ENCODE assay signal across 8 mouse cellular contexts in genomic region chr8:110847171-110847549, GRCm38 (mm10). TPM values are rescaled to one million over a fixed set of nuclear protein-coding genes. Genes with fewer than 3 reads are reported as not detected.
DNase-seq lines count a peak whose midpoint lies in the region; ATAC-seq and TF ChIP-seq lines count a peak whose summit lies in the region.

No protein-coding gene starts in this region.

- 0 out of 2 replicates have a peak, but pooled peaks have one; percentile 52 for ATAC-seq in embryonic facial prominence, embryonic 12.5 days (ENCODE audit: insufficient number of reproducible peaks, insufficient read depth, low FRiP score, low TSS enrichment)
- ATAC-seq in intestine, embryonic 15.5 days = peak; percentile 63

- 3% methylated on average over 13 of the region's 13 CpGs for WGBS in embryonic facial prominence, embryonic 12.5 days
- 2% methylated on average over 13 of the region's 13 CpGs for WGBS in intestine, embryonic 15.5 days

- H3K79me2 ChIP-seq in myocyte (ENCODE audit: control insufficient read depth, insufficient read depth) = peaks cover 68% of the 10 kb centered on the region

- H3K27ac ChIP-seq in embryonic facial prominence, embryonic 12.5 days = peak overlapping the region; percentile 93; the same call in 1 of the 2 replicates
- H3K27ac ChIP-seq in intestine, embryonic 15.5 days = no peak overlapping the region

- peaks cover 50% of the 10 kb centered on the region for H3K36me3 ChIP-seq in embryonic facial prominence, embryonic 12.5 days
- peaks cover 36% of the 10 kb centered on the region for H3K36me3 ChIP-seq in intestine, embryonic 15.5 days
- H3K36me3 ChIP-seq in myocyte (ENCODE audit: control insufficient read depth, insufficient read depth) = peaks cover 48% of the 10 kb centered on the region

- peaks cover 22% of the 10 kb centered on the region for H3K4me1 ChIP-seq in embryonic facial prominence, embryonic 12.5 days
- H3K4me1 ChIP-seq in intestine, embryonic 15.5 days (replicated peaks) = peaks cover 10% of the 10 kb centered on the region; the same call in 1 of the 2 replicates

- no peaks in the 10 kb centered on the region for H3K9me3 ChIP-seq in embryonic facial prominence, embryonic 12.5 days
- no peaks in the 10 kb centered on the region for H3K9me3 ChIP-seq in intestine, embryonic 15.5 days

- TF ChIP-seq POLR2A in myocyte (IDR thresholded peaks at IDR 0.05; ENCODE audit: insufficient read length, low read depth) = no peak

- H3K27me3 ChIP-seq in embryonic facial prominence, embryonic 12.5 days = no peaks in the 10 kb centered on the region
- no peaks in the 10 kb centered on the region for H3K27me3 ChIP-seq in intestine, embryonic 15.5 days (replicated peaks)
- no peaks in the 10 kb centered on the region for H3K27me3 ChIP-seq in myocyte (ENCODE audit: control insufficient read depth, insufficient read depth, insufficient read length)

- peak; percentile 5 for DNase-seq in layer of hippocampus, adult 9-10 months (ENCODE audit: low spot score)
- DNase-seq in layer of hippocampus, postnatal 36 days = no peak
- DNase-seq in embryo, embryonic 9.5 days (ENCODE audit: extremely low spot score) = no peak
- no peak for DNase-seq in right cerebral cortex, adult 18-20 months
- DNase-seq in frontal cortex, postnatal 36 days (ENCODE audit: low spot score in 2 of 2) = no peak

- peak overlapping the region; percentile 70 for H3K4me2 ChIP-seq in embryonic facial prominence, embryonic 12.5 days (replicated peaks)
- H3K4me2 ChIP-seq in intestine, embryonic 15.5 days (replicated peaks) = peak overlapping the region; percentile 71
- peak overlapping the region; percentile 82 for H3K4me2 ChIP-seq in myocyte (ENCODE audit: low read depth)

- H3K4me3 ChIP-seq in embryonic facial prominence, embryonic 12.5 days = peak overlapping the region; percentile 90
- peak overlapping the region; percentile 79 for H3K4me3 ChIP-seq in intestine, embryonic 15.5 days (replicated peaks)
- H3K4me3 ChIP-seq in myocyte = peak overlapping the region; percentile 89

- peak overlapping the region; percentile 89 for H3K9ac ChIP-seq in embryonic facial prominence, embryonic 12.5 days
- H3K9ac ChIP-seq in intestine, embryonic 15.5 days = peak overlapping the region; percentile 86

- peak overlapping the region; percentile 47 for H3ac ChIP-seq in myocyte (ENCODE audit: control insufficient read depth, insufficient read length)

TF ChIP-seq in myocyte, 11 proteins besides CTCF, POLR2A, EP300 and RAD21:
- TF ChIP-seq POLR2AphosphoS2 (IDR thresholded peaks at IDR 0.05; ENCODE audit: insufficient read length, low read depth) (no peak), MYOD1 (IDR thresholded peaks at IDR 0.05; ENCODE audit: control insufficient read depth in 1 of 3, insufficient read length in 2 of 3, low read depth in 2 of 3) (peak in 1 of 3 experiments; percentile 0)

RNA-seq across cellular contexts. Expression of gene Sf3b3, which starts 0.6 kb away (rescaled TPM):
- total RNA-seq in layer of hippocampus, postnatal 36 days (2021) = 10 to 100 TPM; 73.1 to 76.9 TPM
- 193 and 196 TPM in 2 replicates for polyA plus RNA-seq in embryonic facial prominence, embryonic 12.5 days (2016; fragmentation: Nextera tagmentation; extraction: Ambion mirVana)
- polyA plus RNA-seq in intestine, embryonic 15.5 days (2015; fragmentation: Nextera tagmentation; extraction: Ambion mirVana) = 123 and 126 TPM in 2 replicates
- polyA plus RNA-seq in myocyte (2012; fragmentation: generic; extraction: Trizol) = 47.7 TPM

RNA-seq across cellular contexts. Expression of gene Cog4, which starts 0.8 kb away (rescaled TPM):
- 10 to 100 TPM; 58.6 to 67.6 TPM for total RNA-seq in layer of hippocampus, postnatal 36 days (2021)
- polyA plus RNA-seq in embryonic facial prominence, embryonic 12.5 days (2016; fragmentation: Nextera tagmentation; extraction: Ambion mirVana) = 85.5 and 87.8 TPM in 2 replicates
- polyA plus RNA-seq in intestine, embryonic 15.5 days (2015; fragmentation: Nextera tagmentation; extraction: Ambion mirVana) = 69.0 and 69.5 TPM in 2 replicates
- polyA plus RNA-seq in myocyte (2012; fragmentation: generic; extraction: Trizol) = 71.6 TPM

RNA-seq across cellular contexts. Expression of gene Il34, which starts 41.4 kb away (rescaled TPM):
- total RNA-seq in layer of hippocampus, postnatal 36 days (2021) = 10 to 100 TPM; 76.7 to 81.1 TPM
- polyA plus RNA-seq in embryonic facial prominence, embryonic 12.5 days (2016; fragmentation: Nextera tagmentation; extraction: Ambion mirVana) = 0.46 and 0.83 TPM in 2 replicates
- 1.1 and 2.6 TPM in 2 replicates for polyA plus RNA-seq in intestine, embryonic 15.5 days (2015; fragmentation: Nextera tagmentation; extraction: Ambion mirVana)
- polyA plus RNA-seq in myocyte (2012; fragmentation: generic; extraction: Trizol) = 13.4 TPM

RNA-seq across cellular contexts. Expression of gene Fuk, which starts 55.1 kb away (rescaled TPM):
- 10 to 100 TPM; 20.8 to 24.0 TPM for total RNA-seq in layer of hippocampus, postnatal 36 days (2021)
- 16.8 and 17.0 TPM in 2 replicates for polyA plus RNA-seq in embryonic facial prominence, embryonic 12.5 days (2016; fragmentation: Nextera tagmentation; extraction: Ambion mirVana)
- 10.2 and 13.2 TPM in 2 replicates for polyA plus RNA-seq in intestine, embryonic 15.5 days (2015; fragmentation: Nextera tagmentation; extraction: Ambion mirVana)
- 7.2 TPM for polyA plus RNA-seq in myocyte (2012; fragmentation: generic; extraction: Trizol)
